Mouse (Mus musculus): ENCODE results near the gene Cx3cr1.

GRCm38 (mm10) chr9:120043115-120043514 lies 26.6 kb downstream of the Cx3cr1 start:
- TF ChIP-seq POLR2A (IDR thresholded peaks at IDR 0.05; ENCODE audit: low read depth, low read length) (no peak), CTCF (IDR thresholded peaks at IDR 0.05; ENCODE audit: extremely low read depth, insufficient read length, insufficient replicate concordance, low read depth, low read length) (no peak)

Measured in small intestine, adult 2 months (tissue).